Mouse (Mus musculus): Measurements from ENCODE around the gene Gstp3.
A peak's percentile ranks its signal among the peaks of the same experiment; 100 is the strongest.

Gstp3 gene

DNA sequence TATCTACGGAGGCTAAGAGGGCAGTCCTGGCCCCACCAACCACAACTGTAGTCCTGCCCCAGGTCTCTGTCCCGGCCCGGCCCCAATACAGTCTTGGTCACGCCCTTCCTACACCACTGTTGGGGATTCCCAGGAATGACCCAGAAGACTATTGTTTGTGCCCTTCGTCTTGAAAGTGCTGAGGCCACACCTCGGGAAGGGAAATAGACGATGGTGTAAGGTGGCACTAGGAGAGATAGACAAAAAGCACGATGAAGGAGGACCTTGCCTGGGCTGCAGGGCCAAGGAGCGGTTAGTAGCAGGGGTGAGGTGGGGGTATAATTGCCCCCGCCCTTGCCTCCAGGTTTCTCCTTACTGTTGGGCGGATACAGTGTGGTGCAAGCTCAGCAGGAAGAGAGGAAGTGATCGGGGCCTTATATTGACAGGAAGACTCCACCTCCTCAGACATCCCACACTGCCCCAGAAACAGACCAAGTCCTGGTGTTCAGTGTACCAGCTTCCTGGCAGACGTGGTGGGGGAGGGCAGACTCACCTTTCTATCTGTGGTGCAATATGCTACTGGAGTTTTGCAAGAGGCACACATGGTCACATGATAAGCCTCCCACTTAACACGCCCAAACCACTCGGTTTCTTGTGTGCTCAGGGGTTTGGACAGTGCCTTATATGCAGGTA lies at the start of gene Gstp3:
Gene Gstp3, minus strand, starts transcription at position 501 of the 672 bp plus-strand sequence.
- DNase-seq (ENCODE audit: low spot score in 2 of 2), result no peak

DNA sequence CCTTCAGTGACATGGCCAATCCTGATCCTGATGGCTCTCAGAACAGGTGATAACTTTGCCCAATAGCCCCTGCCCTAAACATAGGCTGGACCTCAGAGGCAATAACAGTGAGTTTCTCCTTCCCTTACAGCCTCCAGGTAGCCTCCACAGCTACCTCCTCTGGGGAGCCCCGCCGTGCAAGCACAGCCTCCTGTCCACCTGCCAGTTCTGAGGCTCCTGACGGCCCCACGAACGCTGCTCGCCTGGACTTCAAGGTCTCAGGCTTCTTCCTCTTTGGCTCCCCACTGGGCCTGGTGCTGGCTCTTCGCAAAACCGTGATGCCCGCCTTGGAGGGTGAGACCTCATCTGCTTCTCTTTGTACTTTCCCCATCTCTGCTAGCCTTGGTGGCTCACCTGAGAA lies 49.2 kb upstream of the Gstp3 start:
- no peak for DNase-seq (ENCODE audit: low spot score in 2 of 2)

DNA sequence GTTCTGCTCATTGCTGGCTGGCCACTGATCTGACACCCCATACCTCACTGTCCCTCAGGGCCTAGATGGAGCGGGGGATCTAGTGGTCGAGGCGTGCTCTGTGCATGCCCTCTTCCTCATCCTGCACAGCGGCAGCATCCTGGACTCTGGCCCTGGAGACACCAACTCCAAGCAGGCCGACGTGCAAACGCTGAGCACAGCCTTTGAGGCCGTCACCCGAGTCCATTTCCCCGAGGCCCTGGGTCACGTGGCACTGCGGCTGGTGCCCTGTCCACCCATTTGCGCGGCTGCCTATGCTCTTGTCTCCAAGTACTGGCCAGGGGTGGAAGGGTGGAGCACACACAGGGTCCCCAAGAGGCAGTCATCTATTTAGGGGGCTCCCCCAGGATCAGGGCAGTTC lies 47.3 kb upstream of the Gstp3 start:
- no peak for DNase-seq (ENCODE audit: low spot score in 2 of 2)

DNA sequence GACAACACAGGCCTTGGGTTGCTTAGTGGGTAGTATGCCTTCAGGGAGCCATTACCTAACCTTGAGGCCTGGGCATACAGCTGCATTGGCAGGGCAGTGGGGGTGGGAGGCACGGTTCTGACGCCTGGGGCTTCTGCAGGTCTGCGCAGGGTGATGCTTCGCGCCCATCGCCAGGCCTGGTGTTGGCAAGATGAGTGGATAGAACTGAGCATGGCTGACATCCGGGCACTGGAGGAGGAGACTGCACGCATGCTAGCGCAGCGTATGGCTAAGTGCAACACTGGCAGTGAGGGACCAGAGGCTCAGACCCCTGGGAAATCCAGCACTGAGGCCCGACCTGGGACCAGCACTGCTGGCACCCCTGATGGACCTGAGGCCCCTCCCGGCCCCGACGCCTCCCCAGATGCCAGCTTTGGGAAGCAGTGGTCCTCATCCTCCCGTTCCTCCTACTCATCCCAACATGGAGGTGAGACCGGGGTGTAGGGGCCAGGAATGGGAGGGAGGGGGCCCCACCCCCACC lies 45.4 kb upstream of the Gstp3 start:
- no peak for DNase-seq (ENCODE audit: low spot score in 2 of 2)

GRCm38 (mm10) chr19:4103792-4104191 lies 44.4 kb upstream of the Gstp3 start:
- no peak for DNase-seq (ENCODE audit: low spot score in 2 of 2)

DNA sequence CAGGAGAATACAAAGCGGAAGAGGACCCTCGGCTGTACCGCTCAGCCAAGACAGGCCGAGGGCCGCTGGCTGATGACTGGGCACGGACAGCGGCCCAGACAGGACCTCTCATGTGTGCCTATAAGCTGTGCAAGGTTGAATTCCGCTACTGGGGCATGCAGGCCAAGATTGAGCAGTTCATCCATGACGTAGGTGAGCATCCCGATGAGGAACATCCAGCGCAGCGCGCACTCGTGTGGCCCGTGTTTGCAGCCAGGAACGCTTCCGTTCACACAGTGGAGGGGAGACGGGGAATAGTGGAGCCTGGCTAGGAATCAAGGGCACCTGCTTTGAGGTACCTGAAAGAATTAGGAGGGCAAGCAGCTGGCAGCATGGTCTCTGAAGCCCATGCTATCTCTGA lies 43.9 kb upstream of the Gstp3 start:
- no peak for DNase-seq (ENCODE audit: low spot score in 2 of 2)

GRCm38 (mm10) chr19:4102626-4103025 lies 43.3 kb upstream of the Gstp3 start:
- DNase-seq (ENCODE audit: low spot score in 2 of 2), result no peak

GRCm38 (mm10) chr19:4102049-4102448 lies 42.7 kb upstream of the Gstp3 start:
- DNase-seq (ENCODE audit: low spot score in 2 of 2), result no peak

DNA sequence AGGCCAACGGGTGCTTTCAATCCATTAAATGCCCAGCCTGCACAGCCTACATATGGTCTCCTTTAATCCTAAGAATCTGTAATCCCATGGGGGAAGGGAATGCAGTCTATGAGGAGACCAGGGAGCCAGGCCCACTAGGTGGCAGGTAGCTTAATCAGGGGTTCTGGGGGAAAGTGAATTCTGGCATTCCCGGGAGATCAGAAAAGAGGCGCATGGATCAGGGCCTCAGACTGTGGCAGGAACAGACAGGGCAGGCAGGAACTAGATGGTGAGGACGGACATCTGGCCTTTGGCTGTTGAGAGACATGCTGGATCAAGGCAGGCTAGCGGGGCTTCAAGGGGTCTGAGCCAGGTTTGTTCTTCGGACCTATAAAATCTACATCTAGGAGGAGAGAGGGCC lies 42.1 kb upstream of the Gstp3 start:
- DNase-seq (ENCODE audit: low spot score in 2 of 2), result no peak

DNA sequence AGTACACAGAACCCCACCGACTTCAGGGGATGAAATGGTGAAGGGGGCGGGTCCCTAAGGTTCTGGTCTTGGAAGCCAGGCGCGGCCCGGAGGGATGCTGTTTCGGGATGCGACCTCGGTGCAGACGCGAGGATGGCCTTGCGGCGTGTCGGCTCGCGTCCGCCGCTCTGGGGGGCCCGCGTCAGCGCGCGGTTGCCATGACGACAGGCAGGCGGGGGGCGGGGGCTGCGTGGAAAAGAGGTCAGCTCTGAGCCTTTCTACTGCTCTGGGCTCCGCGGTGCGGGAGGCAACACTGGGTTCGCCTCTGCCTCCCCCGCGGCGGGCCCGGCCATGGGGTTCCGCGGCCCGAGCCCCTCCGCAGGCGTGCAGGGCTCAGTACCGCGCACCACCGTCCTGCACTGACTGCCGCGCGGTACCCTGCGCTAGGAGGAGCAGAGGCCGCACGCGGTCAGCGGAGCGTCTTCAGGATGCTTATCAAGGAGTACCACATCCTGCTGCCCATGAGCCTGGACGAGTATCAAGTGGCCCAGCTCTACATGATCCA lies 41.4 kb upstream of the Gstp3 start:
- DNase-seq (ENCODE audit: low spot score in 2 of 2), result peak in 1 of 2 experiments; percentile 29

GRCm38 (mm10) chr19:4099837-4100717 lies 40.7 kb upstream of the Gstp3 start, which contains the start of gene Pitpnm1:
Gene Pitpnm1 (plus strand): TSS chr19:4099998.
- peak; percentile 82 to 83 for DNase-seq (ENCODE audit: low spot score in 2 of 2)

GRCm38 (mm10) chr19:4099056-4099455 lies 39.7 kb upstream of the Gstp3 start:
- peak; percentile 86 to 93 for DNase-seq (ENCODE audit: low spot score in 2 of 2)

GRCm38 (mm10) chr19:4098426-4098825 lies 39.1 kb upstream of the Gstp3 start:
- DNase-seq (ENCODE audit: low spot score in 2 of 2), result no peak

DNA sequence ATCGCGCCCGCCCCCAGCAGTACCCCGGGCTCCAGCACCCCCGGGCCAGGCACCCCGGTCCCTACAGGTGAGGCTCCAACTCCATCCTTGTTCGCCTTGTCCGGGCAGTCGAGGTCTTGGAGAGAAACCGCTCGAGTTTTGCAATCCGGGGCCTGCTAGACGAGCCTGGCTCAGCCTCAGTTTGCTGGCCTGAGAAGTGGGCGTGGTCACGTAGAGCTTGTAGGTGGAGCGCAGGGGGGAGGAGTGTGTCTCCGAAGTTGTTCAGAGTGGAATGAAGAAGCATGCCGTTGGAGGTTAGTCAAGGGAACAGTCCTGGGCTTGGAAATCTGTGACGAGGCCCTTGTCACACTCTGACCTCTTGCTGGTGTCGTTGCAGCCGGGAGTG lies 38.1 kb upstream of the Gstp3 start:
- no peak for DNase-seq (ENCODE audit: low spot score in 2 of 2)

- DNase-seq (ENCODE audit: low spot score in 2 of 2), result peak; percentile 98 to 100
Measured at GRCm38 (mm10) chr19:4096642-4097440, 37.5 kb upstream of the Gstp3 start, which contains the start of gene Cdk2ap2. Gene Cdk2ap2 (plus strand): TSS chr19:4097182.

DNA sequence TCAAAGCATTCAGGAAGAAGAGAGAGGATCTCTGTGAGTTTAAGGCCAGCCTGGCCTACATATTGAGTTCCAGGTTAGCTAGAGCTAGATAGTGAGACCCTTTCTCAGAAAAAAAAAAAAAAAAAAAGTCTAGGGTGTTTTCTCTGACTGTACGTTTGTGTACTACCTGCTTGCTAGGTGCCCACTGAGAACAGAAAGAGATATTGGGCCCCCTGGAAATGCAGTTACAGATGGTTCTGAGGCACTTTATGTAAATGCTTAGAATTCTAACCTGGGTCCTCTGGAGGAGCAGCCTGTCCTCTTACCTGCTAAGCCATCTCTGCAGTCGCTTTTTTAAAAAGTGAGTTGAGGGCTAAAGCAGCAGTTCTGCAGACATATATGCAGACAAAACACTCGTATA lies 36.4 kb upstream of the Gstp3 start:
- no peak for DNase-seq (ENCODE audit: low spot score in 2 of 2)

DNA sequence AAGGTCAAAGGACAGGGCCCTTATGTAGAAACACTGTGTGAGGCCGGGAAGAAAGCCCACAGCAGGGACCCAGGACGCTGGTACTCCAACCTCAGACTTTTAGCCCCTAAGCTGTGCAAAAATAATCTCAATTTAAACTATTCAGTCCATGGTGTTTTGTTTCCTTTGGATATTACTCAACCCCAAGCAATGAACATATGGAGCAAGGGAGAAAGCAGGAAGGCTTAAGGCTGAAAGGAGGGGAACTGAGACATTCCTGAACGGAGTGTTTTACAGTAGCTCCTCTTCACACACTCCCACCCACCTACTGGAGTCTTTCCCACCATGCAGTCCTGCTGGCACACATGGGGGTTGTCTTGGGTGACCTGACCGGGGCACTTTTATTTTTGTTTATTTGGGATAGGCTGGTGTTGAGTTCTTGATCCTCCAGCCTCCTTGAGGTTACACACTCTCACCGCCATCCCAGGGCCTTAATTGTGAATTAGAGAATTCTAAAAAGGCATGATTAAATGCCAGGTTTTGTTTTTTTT lies 35.5 kb upstream of the Gstp3 start:
- no peak for DNase-seq (ENCODE audit: low spot score in 2 of 2)

GRCm38 (mm10) chr19:4094348-4094747 lies 35.0 kb upstream of the Gstp3 start:
- DNase-seq (ENCODE audit: low spot score in 2 of 2), result no peak

DNA sequence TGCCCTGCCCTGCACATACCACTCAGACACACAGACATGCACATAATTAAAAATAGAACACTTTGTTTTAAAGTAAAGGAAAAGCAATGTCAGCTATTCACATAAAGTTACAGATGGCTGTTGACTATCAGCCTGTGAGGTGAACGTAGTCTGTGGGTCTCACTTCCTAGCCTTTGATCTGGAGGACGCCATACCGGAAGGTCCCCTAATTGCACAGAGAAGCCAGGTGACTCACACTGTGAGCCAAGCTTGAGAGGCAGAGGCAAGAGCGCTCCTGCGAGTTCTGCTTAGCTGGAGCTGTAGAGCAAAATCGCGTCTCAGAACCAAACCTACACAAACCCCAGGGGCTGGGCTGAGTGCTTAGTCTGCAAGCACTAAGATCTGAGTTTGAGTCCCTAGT lies 34.4 kb upstream of the Gstp3 start:
- no peak for DNase-seq (ENCODE audit: low spot score in 2 of 2)

GRCm38 (mm10) chr19:4092750-4093149 lies 33.4 kb upstream of the Gstp3 start:
- no peak for DNase-seq (ENCODE audit: low spot score in 2 of 2)

DNA sequence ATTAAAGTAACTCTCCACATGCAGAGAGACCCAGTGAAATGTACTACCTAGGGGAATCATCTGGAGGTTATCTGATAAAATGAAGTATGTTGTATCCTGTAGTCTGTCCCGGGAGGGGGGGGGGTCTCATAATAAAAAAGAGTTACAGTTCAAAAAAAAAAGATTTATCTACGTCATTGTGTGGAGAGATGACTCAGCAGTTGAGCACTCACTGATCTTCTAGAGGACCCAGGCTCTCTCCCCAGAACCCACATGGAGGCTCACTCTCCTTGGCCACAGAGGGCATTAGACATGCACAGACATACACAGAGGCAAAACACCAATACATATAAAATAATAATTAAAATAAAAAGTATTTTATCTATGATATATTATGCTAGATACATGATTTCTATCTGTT lies 32.0 kb upstream of the Gstp3 start:
- DNase-seq (ENCODE audit: low spot score in 2 of 2), result no peak
